Mouse (Mus musculus): Measurements from ENCODE around the gene Rcan2.

Rcan2 gene

DNA sequence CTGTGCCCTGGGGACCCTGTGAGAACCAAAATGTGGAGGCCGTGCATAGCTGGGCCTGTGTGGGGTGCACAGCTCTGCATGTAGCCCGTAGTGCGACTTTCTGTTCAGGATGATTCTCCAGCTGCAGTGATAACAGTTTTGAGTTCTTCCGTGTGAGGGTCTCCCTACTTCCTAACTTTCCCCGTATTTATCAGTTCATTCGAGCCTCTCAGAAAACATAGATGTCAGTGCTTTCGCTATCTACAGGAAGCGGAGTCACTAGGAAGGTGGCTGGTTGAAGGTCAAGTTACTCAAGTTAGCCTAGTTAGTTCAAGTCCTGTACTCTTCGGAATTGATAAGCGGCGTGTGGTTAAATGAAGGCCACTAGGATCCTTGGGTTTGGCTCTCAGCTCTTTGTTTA lies 130.6 kb downstream of the Rcan2 start:
- no peak for DNase-seq

DNA sequence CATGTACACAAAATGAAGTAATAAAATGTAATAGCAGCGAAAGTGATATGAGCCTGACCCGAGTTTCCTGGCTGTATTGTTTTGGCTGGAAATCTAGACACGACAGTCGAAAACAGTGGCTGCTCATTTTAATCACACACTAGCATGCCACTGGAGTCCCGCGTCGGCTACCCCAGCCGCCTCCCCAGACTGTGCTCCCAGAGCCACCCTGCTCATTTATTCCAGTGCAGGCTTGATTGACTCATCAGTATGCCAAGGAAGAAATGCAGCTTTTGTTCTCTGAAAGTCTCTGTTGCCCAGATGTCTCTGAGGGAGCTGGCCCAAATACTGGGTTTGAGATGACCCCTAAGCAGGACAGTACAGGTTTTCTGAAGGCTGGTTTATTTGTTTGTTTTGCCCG lies 132.9 kb downstream of the Rcan2 start:
- no peak for DNase-seq

DNA sequence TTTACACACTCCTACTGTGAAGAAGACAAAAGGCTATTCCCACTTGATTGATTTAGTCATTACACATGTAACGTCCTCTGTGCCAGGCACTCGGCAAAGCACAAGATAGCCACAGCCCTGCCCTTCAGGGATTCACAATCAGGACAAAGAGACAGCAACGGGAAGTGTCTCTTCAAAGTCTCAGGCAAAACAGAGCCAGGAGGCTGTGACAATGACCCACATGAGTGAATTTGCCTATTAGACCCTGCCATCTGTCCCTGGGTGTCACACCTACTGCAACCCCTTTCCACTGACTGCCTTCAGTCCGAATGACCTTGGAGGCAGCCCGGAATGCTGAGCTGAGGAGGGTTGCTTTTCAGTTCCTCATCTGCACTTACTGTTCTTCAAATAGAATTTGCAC lies 151.1 kb downstream of the Rcan2 start:
- DNase-seq: no peak

DNA sequence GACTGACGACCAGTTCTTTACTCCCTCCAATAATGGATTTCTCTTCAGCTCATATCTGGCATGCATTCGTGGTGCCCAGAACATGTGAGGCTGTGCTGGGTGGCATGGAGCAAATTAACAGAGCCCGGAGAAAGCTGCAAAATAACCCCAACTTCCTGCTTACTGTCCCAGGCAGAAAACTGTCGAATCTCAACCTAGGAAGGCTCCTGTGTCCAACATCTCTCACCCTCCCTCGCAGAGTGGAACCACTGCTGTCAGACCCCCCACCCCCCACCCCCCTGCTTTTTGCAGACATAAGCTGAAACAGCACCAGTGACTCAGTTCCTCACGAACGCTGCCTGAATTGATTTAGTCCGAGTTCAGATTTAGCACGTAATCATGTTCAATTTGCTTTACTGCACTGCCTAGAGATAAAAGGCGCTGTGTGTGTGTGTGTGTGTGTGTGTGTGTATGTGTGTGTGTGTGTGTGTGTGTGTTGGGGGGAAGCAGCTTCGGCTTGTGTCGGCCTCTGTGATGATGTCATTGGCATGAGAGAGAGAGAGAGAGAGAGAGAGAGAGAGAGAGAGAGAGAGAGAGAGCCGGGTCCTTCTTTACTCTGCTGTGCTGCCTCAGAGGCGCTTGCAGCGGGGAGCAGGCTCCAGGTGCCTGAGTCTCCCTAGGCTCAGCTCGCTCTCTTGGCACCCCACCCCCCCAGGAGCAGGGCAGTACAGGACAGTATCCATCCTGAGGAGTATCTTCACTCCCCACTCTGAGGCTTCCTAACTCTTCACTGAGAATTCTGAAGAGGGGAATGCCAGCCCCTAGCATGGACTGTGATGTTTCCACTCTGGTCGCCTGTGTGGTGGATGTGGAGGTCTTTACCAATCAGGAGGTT lies 151.7 kb downstream of the Rcan2 start:
- peak; percentile 37 for DNase-seq

DNA sequence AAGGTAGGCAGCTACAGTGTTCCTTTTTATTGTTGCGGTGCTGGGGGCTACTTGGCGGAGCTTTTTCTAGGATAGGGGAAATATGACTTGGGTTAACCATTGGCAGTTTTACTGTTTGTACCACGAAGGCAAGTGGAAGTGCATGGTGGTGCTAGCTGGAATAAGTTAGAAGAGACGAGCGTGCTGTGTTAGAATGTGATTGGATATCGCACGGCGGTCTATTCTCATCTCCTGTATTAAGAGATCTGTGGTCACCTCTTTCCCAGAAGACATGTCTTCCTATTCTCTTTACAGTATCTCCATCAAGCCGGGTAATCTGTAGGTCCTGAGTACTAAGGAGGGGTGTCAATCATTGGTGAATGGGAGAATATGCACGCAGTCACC lies 152.4 kb downstream of the Rcan2 start:
- DNase-seq: no peak

DNA sequence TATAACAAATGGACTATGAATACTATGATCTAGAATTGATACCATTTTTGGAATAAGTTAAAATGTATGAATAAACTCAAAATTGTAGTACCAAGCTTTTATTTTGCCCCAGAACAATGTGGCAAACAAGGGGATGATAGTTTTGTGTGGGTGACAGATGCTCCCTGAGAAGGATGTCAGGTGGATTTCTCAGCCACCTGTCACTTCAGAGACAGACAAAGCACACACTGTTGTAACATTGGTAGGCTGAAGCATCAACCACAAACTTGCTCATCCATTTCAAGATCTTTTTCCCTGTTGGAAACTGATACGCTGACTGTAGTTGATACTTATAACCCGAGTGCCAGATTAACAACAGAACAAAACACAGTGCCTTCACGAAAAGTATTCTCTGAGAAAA lies 158.6 kb downstream of the Rcan2 start:
- no peak for DNase-seq

DNA sequence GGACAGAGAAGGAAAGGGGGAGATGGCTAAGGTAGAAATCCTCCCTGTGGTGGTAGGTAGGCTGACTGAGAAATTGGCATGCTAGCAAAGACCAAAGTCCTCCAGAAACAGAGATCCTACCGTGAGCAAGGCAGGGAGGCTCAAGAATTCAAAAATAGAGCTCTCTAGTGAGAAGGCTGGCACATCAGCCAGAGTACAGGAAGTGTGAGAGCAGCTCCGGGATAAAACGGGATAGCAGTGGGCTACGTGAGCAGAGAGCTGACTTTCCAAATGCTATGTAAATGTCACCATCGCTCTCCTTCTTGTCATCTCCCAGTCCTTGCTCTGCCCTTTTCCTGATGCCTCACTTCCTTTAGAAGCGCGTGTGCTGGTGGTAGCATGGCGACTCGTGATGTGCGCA lies 168.8 kb downstream of the Rcan2 start:
- peak; percentile 53 for DNase-seq

DNA sequence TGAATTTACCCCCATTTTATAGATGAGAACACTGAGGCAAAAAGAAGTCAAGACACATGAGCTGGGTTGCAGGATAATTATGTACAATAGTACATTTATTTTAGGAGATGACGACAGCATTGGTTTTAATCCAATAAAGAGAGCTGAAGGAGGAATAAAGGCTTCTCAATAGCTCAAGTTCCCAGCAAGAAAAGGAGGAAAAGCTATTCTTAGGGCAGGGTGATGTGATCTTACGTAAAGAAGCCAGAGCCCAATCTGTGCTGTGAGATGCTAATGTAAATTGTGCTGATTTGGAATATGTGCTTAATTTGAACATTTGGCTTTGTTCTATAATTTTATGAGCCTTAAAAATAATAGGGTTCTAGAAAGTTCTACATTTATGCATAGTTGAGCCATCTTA lies 176.4 kb downstream of the Rcan2 start:
- no peak for DNase-seq

DNA sequence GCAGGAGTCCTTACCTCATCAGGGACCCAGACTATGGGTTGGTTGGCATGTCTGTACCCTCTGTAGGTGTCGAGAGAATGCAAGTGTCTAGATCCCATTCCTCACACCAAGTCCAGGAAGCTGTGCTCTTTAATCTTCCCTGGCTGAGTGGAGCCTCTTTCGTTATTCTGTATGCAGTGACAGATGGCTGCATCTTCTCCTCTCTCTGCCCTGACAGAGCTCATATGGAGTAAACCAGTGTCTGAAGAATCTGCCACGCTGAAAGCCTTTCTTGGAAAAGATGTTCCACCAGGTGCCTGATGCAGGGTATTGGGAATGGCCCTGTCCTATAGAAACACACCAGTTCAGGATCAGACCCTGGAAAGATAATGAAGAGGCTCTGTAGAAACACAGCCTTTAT lies 178.8 kb downstream of the Rcan2 start:
- no peak for DNase-seq

DNA sequence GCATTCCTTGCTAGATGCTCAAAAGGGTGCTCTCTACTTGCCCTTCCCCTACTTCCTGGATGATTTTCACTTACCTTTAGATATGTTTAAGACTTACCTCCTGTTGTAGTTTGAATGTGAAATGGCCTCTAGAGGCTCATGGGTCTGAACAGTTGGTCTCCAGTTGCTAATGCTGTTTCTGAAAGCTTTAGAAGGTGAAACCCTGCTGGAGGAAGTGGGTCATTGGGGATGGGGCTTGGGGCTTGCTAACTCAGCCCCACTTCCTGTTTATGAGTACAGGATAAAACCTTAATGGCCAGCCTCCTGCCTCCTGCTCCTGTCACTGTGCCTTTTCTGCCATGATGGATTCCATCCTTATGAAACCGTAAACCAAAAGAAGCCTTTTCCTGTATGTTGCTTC lies 181.4 kb downstream of the Rcan2 start:
- DNase-seq: no peak

DNA sequence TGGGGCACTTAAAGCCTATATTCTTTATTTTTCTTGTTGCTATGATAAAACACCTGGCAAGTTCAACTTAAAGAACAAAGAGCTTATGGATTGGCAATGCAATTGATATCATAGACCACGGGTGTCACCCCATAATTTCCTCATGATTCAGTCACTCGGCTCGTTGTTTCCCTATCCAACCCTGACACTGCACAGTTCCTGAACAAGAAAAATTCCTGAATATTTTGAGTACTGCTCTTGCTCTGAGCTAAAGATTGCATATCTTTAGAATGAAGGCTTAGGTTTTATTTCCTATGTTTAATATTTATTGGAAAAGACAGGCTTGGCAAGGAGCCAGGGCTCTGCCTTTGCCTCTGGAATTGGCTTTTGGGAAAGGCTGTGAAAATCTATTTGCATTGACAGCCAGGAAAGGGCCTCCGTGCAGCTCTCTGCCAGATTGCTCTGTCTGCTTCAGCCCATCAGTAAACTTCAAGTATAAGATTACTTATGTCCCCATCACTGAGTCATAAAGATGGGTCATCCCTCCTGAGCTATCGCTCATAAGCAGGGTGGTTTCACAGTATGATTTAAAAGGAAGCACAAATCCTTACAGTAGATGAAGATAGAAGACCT lies 188.3 kb downstream of the Rcan2 start:
- DNase-seq: no peak

DNA sequence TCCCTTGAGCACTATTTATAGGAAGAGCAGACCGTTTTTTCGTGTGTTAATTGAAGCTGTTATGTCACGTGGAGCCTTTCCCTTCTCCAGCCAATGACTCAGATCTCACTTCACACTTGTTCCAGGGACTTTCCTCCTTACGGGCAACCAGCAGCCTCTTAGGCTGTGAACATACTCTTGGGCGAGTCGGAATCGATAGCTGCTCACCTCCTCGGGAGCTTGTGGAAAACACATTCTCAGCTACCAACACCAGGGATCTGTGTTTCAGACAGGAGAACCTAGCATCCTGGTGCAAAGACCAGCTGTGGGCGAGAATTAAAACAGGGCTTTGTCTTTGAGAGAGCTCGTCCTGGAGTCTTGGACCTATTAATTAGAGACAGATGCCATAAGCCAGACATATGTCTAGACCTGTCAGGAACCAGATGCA lies 189.8 kb downstream of the Rcan2 start:
- DNase-seq: peak; percentile 54

DNA sequence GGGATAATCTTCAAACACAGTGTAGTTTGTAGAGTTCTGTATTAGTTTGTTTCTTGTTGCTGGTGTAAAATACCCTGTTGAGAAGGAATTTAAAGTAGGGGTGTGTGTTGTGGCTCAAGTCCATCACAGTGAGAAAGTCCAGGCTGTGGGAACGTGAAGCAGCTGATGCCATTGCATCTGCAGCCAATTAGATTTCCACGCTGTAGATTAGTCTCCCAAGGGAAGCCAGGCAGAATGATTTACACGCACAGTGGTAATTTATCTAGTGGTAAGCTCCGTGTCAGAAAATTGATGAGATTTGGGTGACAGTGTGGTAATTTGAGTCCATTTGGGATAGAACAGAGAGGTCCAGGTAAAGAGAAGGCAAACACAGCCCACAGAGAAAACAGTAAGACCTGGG lies 192.9 kb downstream of the Rcan2 start:
- no peak for DNase-seq

DNA sequence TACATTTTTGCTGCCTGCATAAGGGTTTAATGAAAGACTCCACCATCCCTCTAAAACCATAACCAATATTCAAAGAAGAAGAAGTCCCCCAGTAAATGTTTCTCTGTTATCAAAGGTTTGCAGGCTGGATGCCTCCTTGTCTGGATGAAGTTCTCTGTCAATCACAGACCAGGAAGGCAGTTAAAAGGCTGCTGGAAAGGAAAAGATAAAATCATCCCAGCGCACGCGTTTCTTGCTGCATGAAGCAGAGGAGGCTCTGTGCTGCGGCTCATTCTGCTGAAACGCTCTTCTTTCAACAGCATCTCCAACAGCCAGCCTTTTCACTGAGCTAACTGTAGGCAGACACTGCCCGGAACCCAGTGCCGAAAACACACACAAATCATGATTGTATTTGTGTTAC lies 196.4 kb downstream of the Rcan2 start:
- no peak for DNase-seq

DNA sequence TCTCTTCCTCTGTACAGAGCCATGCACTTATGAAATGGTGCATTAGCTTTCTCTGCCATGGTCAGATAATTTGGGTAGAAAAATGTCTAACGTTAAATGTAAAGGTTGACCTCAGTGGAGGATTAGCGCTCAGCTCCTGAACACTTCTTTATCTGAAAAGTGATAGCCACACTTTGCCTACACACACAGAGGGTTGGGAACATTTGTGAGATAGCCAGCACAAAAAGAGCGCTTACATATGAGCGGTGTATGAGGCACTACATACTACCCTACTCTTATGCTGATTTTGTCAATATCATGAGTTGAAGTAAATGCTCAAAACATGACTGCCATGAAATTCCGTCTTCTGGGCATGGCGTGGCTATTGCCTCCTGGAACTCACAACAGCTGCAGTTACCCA lies 196.9 kb downstream of the Rcan2 start:
- no peak for DNase-seq

DNA sequence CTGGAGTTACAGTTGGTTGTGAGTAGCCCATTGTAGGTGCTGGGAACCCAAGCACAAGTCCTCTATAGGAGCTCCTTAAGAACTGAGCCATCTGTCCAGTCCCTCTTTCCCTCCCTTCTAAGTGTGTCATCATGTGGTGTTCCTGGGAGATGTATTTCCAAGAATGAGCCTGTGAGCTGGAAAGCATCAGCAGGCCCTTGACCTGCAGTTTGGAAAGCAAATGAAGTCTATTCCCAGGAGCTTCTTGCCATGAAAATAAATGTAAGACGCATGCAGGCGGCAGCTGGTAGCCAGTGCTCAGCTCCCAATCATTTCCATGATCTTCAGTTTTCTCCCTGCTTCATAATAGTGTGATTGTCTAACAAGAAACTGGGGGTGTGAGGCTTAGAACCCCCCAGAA lies 203.2 kb downstream of the Rcan2 start:
- no peak for DNase-seq

DNA sequence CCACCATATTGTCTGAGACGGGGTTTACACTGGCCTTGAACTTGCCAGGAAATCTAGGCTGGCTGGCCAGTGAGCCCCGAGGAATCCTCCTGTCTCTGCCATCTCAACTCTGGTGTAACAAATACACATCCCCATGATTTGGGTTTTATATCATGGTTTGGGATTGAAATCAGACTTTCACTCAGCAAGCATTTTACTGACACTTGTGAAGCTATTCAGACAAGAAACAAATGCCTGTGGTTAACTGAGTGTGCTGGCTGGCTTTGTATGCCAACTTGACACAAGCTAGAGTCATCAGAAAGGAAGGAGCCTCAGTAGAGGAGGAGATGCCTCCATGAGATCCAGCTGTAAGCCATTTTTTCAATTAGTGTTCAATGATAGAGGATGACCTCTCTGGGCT lies 206.3 kb downstream of the Rcan2 start:
- DNase-seq: no peak

DNA sequence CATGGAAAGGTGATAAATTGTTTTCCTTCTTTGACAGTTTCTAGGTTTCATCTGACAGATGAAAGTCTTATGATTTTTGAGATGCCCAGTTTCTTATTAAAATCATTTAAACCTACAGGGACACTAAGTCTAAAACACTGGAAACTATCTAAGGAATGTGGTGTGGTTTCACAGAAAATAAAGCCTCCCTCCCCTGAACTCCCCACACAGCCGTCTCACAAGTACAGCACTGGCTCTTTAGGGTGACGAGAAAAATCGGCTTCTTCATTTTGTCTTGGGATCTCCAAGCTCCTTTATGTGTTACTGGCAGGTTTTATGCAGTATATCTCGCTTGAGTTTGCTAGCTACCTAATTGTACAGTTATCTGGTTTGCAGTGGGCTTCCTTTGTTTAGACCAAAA lies 210.8 kb downstream of the Rcan2 start:
- no peak for DNase-seq

DNA sequence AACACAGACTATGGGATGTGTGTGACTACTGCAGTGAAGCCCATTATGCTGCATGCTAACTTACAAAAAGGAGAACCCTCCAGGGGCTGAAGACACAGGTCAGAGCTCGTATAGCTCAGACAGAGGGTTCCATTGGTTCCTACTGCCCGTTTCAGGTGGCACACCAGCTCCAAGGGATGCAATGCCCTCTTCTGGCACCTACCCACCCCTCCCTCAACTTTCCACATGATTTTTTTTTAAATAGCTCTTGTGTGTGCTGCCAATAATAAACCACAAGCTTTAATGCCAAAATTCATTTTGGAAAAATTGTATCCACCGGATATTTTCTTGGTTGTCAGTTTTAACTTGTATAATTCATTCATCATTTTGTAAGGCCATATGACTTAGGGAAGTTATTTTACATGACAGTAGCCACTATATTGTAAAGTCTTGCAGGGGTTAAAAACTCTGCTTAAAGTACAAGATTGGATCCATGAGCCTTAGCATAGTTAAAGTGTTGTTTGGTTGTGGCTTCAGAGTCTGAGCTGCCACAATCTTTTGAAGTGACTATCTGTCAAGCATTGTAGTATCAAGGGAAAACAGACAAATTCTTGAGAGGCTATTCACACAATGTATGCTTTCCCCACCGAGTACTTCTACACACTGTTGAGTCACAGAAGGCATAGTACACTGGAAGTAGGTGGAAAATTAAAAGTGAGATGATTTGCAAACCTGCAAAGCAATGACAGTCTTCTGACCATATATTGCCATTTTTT lies 212.8 kb downstream of the Rcan2 start:
- DNase-seq: no peak

DNA sequence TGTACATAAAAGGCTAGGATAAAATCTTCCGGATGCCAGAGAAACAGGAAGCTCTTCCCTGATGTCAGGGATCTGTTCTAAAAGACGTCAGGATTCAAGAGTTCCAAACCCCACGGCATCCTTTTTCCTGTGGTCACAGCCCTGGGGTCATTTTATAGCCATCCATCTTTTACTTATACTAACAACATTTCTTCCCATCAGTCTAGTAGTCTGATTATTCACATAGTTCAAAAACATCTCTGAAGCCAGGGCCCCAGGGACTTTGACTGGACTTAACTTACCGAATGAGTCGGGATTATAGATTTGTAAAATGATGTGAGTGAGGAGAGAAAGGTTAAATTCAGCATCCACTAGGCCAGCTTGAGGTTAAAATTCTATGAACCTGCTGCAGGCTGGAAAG lies 215.2 kb downstream of the Rcan2 start:
- no peak for DNase-seq

DNA sequence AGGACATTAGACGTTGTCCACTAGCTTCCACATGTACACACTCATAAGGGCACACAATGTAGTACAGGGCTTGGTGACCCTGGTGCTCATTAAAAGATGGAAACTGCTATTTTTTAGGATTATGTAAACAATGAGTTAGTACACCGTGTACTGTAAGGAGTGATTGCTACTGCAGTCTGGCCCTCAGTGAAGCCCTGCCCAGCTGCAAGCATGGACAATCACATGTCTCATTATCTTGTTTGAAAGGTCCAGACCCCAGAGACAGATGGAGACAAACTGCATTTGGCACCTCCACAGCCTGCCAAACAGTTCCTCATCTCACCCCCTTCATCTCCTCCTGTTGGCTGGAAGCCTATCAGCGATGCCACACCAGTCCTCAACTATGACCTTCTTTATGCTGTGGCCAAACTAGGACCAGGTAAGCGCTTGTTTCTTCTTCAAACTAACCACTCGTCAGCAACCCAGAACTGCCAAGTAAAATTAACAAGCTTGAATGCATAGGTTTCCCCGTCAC lies 219.6 kb downstream of the Rcan2 start:
- no peak for DNase-seq

DNA sequence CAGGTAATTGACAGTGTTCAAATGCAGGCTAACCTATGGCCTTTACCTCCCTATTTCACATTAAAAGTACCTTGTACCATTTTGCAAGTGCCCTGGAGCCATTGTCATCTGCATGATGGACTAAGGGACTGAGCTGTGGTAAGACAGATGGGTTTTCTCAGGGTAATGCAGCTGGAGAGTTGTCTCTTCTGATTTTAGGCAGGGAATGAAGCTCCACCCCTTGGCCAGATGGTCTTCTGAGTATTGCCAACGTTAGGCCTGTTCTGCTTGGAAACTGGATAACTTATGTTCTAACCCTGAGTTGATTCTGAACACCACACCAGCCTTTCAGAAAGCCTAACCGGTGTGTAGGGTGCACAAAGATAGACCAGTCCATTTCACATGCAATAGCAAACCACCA lies 222.7 kb downstream of the Rcan2 start:
- DNase-seq: no peak

DNA sequence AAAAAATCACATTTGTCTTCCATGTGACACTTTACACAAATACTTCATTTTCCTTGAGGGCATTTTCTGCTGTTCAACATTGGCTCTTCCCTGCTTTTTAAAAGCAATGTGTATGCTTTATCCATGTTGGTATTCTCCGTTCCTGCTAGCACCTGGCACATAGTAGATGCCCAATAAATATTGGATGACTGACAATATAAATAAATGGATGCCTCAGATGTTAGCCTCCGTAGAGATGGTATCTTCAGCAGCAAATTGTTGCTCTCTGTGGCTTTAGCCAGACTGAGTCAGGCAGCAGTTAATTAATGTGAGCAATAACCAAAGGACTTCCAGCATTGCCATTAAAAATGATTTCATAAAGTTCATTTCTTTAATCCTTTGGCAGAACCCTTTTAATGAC lies 223.9 kb downstream of the Rcan2 start:
- DNase-seq: no peak

DNA sequence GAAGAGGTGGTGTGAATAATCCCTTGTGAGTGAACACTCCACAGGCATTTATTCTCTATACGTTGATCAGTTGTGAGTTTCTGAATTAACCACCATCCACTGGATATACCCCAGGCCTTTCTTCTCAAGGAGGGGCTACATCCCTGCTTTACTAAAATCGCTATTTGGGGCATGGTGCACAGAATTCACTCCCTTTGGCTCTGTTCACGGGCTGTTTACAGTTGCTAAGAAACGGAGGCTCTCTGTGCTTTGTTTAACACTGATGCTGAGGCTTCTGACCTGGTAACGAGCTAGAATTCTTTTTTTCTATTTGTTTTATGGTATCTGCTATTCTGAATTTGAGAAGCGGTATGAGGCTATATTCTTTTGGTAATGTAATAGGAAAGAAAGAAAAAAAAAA lies 224.8 kb downstream of the Rcan2 start:
- DNase-seq: no peak
